Mouse (Mus musculus): ENCODE data around the gene Vmn2r80. TPM values are rescaled to one million over a fixed set of nuclear protein-coding genes. Genes with fewer than 3 reads are reported as not detected.

Gene Vmn2r80
- not detected for total RNA-seq (2023)

DNA sequence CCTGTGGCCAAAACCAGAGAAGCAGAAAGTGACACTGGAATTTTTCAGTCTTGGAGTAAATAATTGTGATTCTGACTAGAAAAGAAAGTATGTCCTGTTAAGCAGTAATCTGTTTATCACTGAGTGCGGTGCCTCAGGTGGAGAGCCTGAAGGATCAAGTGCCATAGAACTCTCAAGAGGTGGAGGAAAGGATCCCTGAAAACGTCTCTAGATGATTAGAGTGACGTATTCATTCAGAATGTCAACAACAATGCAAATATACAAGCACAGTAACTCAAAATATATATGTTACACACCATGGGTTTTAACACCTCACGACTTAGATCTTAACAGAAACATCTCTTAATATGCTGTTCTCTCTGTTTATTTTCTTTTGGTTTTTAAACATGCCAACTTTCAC is at the start of gene Vmn2r80:
Gene Vmn2r80, plus strand, starts transcription at position 301 of the 400 bp plus-strand sequence.

Other genes with a start within 250 kb of the Vmn2r80 start
- gene Olfr1354, start 235.6 kb upstream of the Vmn2r80 start, total RNA-seq (2023) = not detected
- not detected for gene Olfr8, start 198.1 kb upstream of the Vmn2r80 start, total RNA-seq (2023)
- not detected for gene Olfr1353, start 185.5 kb upstream of the Vmn2r80 start, total RNA-seq (2023)
- gene Olfr1352, start 167.7 kb upstream of the Vmn2r80 start, total RNA-seq (2023) = not detected
- not detected for gene Olfr1351, start 136.3 kb upstream of the Vmn2r80 start, total RNA-seq (2023)
- not detected for gene Olfr57, start 120.0 kb upstream of the Vmn2r80 start, total RNA-seq (2023)
- gene 2610008E11Rik, start 51.2 kb upstream of the Vmn2r80 start, total RNA-seq (2023) = 10 to 100 TPM; 19.5 to 22.8 TPM
- gene Vmn2r81, start 98.9 kb downstream of the Vmn2r80 start, total RNA-seq (2023) = not detected
- gene Vmn2r82, start 207.8 kb downstream of the Vmn2r80 start, total RNA-seq (2023) = not detected

All from T-cell, adult 66 days (primary cell).